Comparison of ENCODE assay signal across 8 mouse cellular contexts in genomic region chr6:147043633-147044032, GRCm38 (mm10). TPM values are rescaled to one million over a fixed set of nuclear protein-coding genes. Genes with fewer than 3 reads are reported as not detected.
DNase-seq lines count a peak whose midpoint lies in the region; ATAC-seq and TF ChIP-seq lines count a peak whose summit lies in the region.

No protein-coding gene starts in this region.

- no peak for TF ChIP-seq EP300 in liver, embryonic 14.5 days (IDR thresholded peaks at IDR 0.05; ENCODE audit: low read depth)

- H3K4me2 ChIP-seq in forebrain, embryonic 13.5 days = peak overlapping the region; percentile 75
- peak overlapping the region; percentile 90 for H3K4me2 ChIP-seq in liver, embryonic 14.5 days (ENCODE audit: low read depth)

- H3K4me3 ChIP-seq in spleen, adult 2 months (ENCODE audit: extremely low read depth, insufficient read depth, insufficient read length) = peak overlapping the region; percentile 86; the same call in 1 of the 2 replicates
- H3K4me3 ChIP-seq in forebrain, embryonic 13.5 days = peak overlapping the region; percentile 87
- peak overlapping the region; percentile 75 to 96 for H3K4me3 ChIP-seq in liver, embryonic 14.5 days (ENCODE audit: insufficient read depth in 1 of 2, low read depth in 2 of 2, low read length in 2 of 2)

- no peak for TF ChIP-seq POLR2A in spleen, adult 2 months (IDR thresholded peaks at IDR 0.05; ENCODE audit: low read depth, low read length)

- H3K27me3 ChIP-seq in spleen, adult 2 months (ENCODE audit: control insufficient read depth, insufficient read depth, low read length) = no peaks in the 10 kb centered on the region
- 0 out of 2 replicates have a peak, but pooled peaks cover 8% of the 10 kb centered on the region for H3K27me3 ChIP-seq in forebrain, embryonic 13.5 days
- H3K27me3 ChIP-seq in liver, embryonic 14.5 days (ENCODE audit: control insufficient read depth, insufficient read depth, low read length) = no peaks in the 10 kb centered on the region

- H3K9ac ChIP-seq in forebrain, embryonic 13.5 days = peak overlapping the region; percentile 93
- peak overlapping the region; percentile 91 for H3K9ac ChIP-seq in liver, embryonic 14.5 days (replicated peaks)

- no peak for ATAC-seq in forebrain, embryonic 13.5 days
- no peak for ATAC-seq in liver, embryonic 14.5 days (ENCODE audit: insufficient read depth)

- no peaks in the 10 kb centered on the region; the same call in 1 of the 2 replicates for H3K4me1 ChIP-seq in spleen, adult 2 months (ENCODE audit: control insufficient read depth, insufficient read depth, insufficient read length)
- peaks cover 16% of the 10 kb centered on the region for H3K4me1 ChIP-seq in forebrain, embryonic 13.5 days
- H3K4me1 ChIP-seq in liver, embryonic 14.5 days (replicated peaks; ENCODE audit: control insufficient read depth in 2 of 2, insufficient read depth in 2 of 2, low read length in 1 of 2) = peaks cover 9 to 10% of the 10 kb centered on the region in 2 experiments

- peaks cover 14% of the 10 kb centered on the region for H3K36me3 ChIP-seq in spleen, adult 2 months (ENCODE audit: control insufficient read depth, insufficient read depth, low read length)
- peaks cover 21% of the 10 kb centered on the region for H3K36me3 ChIP-seq in forebrain, embryonic 13.5 days (ENCODE audit: poor library complexity, severe bottlenecking)
- H3K36me3 ChIP-seq in liver, embryonic 14.5 days (replicated peaks; ENCODE audit: control insufficient read depth, insufficient read depth, low read depth) = peaks cover 7% of the 10 kb centered on the region

- H3K9me3 ChIP-seq in forebrain, embryonic 13.5 days (replicated peaks) = no peaks in the 10 kb centered on the region
- H3K9me3 ChIP-seq in liver, embryonic 14.5 days (ENCODE audit: control insufficient read depth, low read length) = no peaks in the 10 kb centered on the region

- 50% methylated on average over 7 of the region's 7 CpGs for WGBS in spleen, adult 2 months
- WGBS in forebrain, embryonic 13.5 days = 55% methylated on average over 7 of the region's 7 CpGs
- WGBS in liver, embryonic 14.5 days (ENCODE audit: insufficient replicate concordance) = 33% methylated on average over 7 of the region's 7 CpGs

- no peak for DNase-seq in spleen, adult 2 months (ENCODE audit: low read depth in 1 of 2, low spot score in 2 of 2)
- DNase-seq in spleen, postnatal 4 days (ENCODE audit: low spot score in 2 of 2) = no peak
- DNase-seq in liver, embryonic 14.5 days (ENCODE audit: low read depth in 3 of 3, low spot score in 3 of 3) = no peak
- DNase-seq in B cell, adult 2 months = no peak
- DNase-seq in frontal cortex, postnatal 25 days (ENCODE audit: low spot score in 2 of 2) = no peak
- no peak for DNase-seq in thymus, adult 18-20 months
- no peak for DNase-seq in cerebellum, adult 18-20 months

- H3K27ac ChIP-seq in spleen, adult 2 months (ENCODE audit: insufficient read depth, low read length) = no peak overlapping the region
- H3K27ac ChIP-seq in forebrain, embryonic 13.5 days = no peak overlapping the region
- no peak overlapping the region for H3K27ac ChIP-seq in liver, embryonic 14.5 days

- TF ChIP-seq CTCF in spleen, adult 2 months (IDR thresholded peaks at IDR 0.05; ENCODE audit: extremely low read depth, insufficient read depth, insufficient read length, insufficient replicate concordance) = no peak
- TF ChIP-seq CTCF in liver, embryonic 14.5 days (IDR thresholded peaks at IDR 0.05; ENCODE audit: low read depth) = no peak

RNA-seq across cellular contexts. Expression of gene Mrps35, which starts 1.1 kb away (rescaled TPM):
- 4.1 and 4.7 TPM in 2 replicates for polyA plus RNA-seq in spleen, adult 2 months (2012; rRNA removed)
- polyA plus RNA-seq in forebrain, embryonic 13.5 days (2015; fragmentation: Nextera tagmentation; extraction: Ambion mirVana) = 99.0 and 112 TPM in 2 replicates
- 3.9 and 20.1 TPM in 2 replicates for polyA plus RNA-seq in liver, embryonic 14.5 days (2012; rRNA removed)
- polyA plus RNA-seq in liver, embryonic 14.5 days (2014; fragmentation: Nextera tagmentation; extraction: Ambion mirVana) = 60.9 and 61.4 TPM in 2 replicates

RNA-seq across cellular contexts. Expression of gene Rep15, which starts 11.2 kb away (rescaled TPM):
- 0.11 and 0.21 TPM in 2 replicates for polyA plus RNA-seq in spleen, adult 2 months (2012; rRNA removed)
- 0.62 and 0.97 TPM in 2 replicates for polyA plus RNA-seq in forebrain, embryonic 13.5 days (2015; fragmentation: Nextera tagmentation; extraction: Ambion mirVana)
- polyA plus RNA-seq in liver, embryonic 14.5 days (2012; rRNA removed) = 0.04 and 0.11 TPM in 2 replicates
- polyA plus RNA-seq in liver, embryonic 14.5 days (2014; fragmentation: Nextera tagmentation; extraction: Ambion mirVana) = 0.15 and 0.32 TPM in 2 replicates

RNA-seq across cellular contexts. Expression of gene Mansc4, which starts 43.2 kb away (rescaled TPM):
- polyA plus RNA-seq in spleen, adult 2 months (2012; rRNA removed) = 0.42 and 0.61 TPM in 2 replicates
- 0.49 and 0.58 TPM in 2 replicates for polyA plus RNA-seq in forebrain, embryonic 13.5 days (2015; fragmentation: Nextera tagmentation; extraction: Ambion mirVana)
- not detected in 2 replicates for polyA plus RNA-seq in liver, embryonic 14.5 days (2012; rRNA removed)
- polyA plus RNA-seq in liver, embryonic 14.5 days (2014; fragmentation: Nextera tagmentation; extraction: Ambion mirVana) = not detected in 2 replicates

RNA-seq across cellular contexts. Expression of gene Klhl42, which starts 47.5 kb away (rescaled TPM):
- polyA plus RNA-seq in spleen, adult 2 months (2012; rRNA removed) = 14.3 and 21.0 TPM in 2 replicates
- polyA plus RNA-seq in forebrain, embryonic 13.5 days (2015; fragmentation: Nextera tagmentation; extraction: Ambion mirVana) = 3.9 and 4.0 TPM in 2 replicates
- 1.8 and 2.0 TPM in 2 replicates for polyA plus RNA-seq in liver, embryonic 14.5 days (2012; rRNA removed)
- 1.9 and 2.3 TPM in 2 replicates for polyA plus RNA-seq in liver, embryonic 14.5 days (2014; fragmentation: Nextera tagmentation; extraction: Ambion mirVana)
